Mouse (Mus musculus): ENCODE data around the gene Ppdpf. TPM values are rescaled to one million over a fixed set of nuclear protein-coding genes. Genes with fewer than 3 reads are reported as not detected.

The Ppdpf gene
- polyA plus RNA-seq, 1 experiment = 219 TPM

- WGBS = 54% methylated on average over 4 of the region's 4 CpGs
- no peak overlapping the region for H3K27ac ChIP-seq (ENCODE audit: control insufficient read depth, insufficient read depth, low read length)
- DNase-seq = no peak
- peaks cover 7% of the 10 kb centered on the region for H3K4me1 ChIP-seq (replicated peaks; ENCODE audit: control insufficient read depth, insufficient read depth, low read length)
- H3K27me3 ChIP-seq (ENCODE audit: control insufficient read depth, insufficient read depth, low read length) = peaks cover 3% of the 10 kb centered on the region; the same call in 1 of the 2 replicates
- no peak for TF ChIP-seq POLR2A (IDR thresholded peaks at IDR 0.05; ENCODE audit: control insufficient read depth, extremely low read depth, insufficient read depth, low read length, poor library complexity)
- no peak for TF ChIP-seq CTCF (IDR thresholded peaks at IDR 0.05; ENCODE audit: borderline replicate concordance, control insufficient read depth, extremely low read depth, insufficient read depth, low read length, poor library complexity)
- H3K4me3 ChIP-seq (ENCODE audit: control insufficient read depth, insufficient read depth, low read length) = no peak overlapping the region
- no peaks in the 10 kb centered on the region for H3K36me3 ChIP-seq (ENCODE audit: control insufficient read depth, insufficient read depth, low read length)
Measured at GRCm38 (mm10) chr2:181146976-181147545, 40.0 kb upstream of the Ppdpf start.

- Histone ChIP-seq H3K27ac (ENCODE audit: control insufficient read depth, insufficient read depth, low read length) (no peak overlapping the region), H3K36me3 (ENCODE audit: control insufficient read depth, insufficient read depth, low read length) (no peaks in the 10 kb centered on the region), H3K27me3 (ENCODE audit: control insufficient read depth, insufficient read depth, low read length) (peaks cover 3% of the 10 kb centered on the region; the same call in 1 of the 2 replicates), H3K4me1 (replicated peaks; ENCODE audit: control insufficient read depth, insufficient read depth, low read length) (peaks cover 7% of the 10 kb centered on the region), H3K4me3 (ENCODE audit: control insufficient read depth, insufficient read depth, low read length) (peak overlapping the region; percentile 30)
- TF ChIP-seq POLR2A (IDR thresholded peaks at IDR 0.05; ENCODE audit: control insufficient read depth, extremely low read depth, insufficient read depth, low read length, poor library complexity) (no peak), CTCF (IDR thresholded peaks at IDR 0.05; ENCODE audit: borderline replicate concordance, control insufficient read depth, extremely low read depth, insufficient read depth, low read length, poor library complexity) (no peak)
- peak; percentile 15 for DNase-seq
- WGBS = 2% methylated on average over 60 of the region's 61 CpGs
Measured at GRCm38 (mm10) chr2:181147546-181148317, 39.3 kb upstream of the Ppdpf start.

GRCm38 (mm10) chr2:181148318-181148955, 38.6 kb upstream of the Ppdpf start:
- TF ChIP-seq CTCF (IDR thresholded peaks at IDR 0.05; ENCODE audit: borderline replicate concordance, control insufficient read depth, extremely low read depth, insufficient read depth, low read length, poor library complexity) (no peak), POLR2A (IDR thresholded peaks at IDR 0.05; ENCODE audit: control insufficient read depth, extremely low read depth, insufficient read depth, low read length, poor library complexity) (no peak)
- Histone ChIP-seq H3K4me3 (ENCODE audit: control insufficient read depth, insufficient read depth, low read length) (peak overlapping the region; percentile 4; the same call in 1 of the 2 replicates), H3K27ac (ENCODE audit: control insufficient read depth, insufficient read depth, low read length) (no peak overlapping the region), H3K4me1 (replicated peaks; ENCODE audit: control insufficient read depth, insufficient read depth, low read length) (peaks cover 7% of the 10 kb centered on the region), H3K36me3 (ENCODE audit: control insufficient read depth, insufficient read depth, low read length) (no peaks in the 10 kb centered on the region), H3K27me3 (ENCODE audit: control insufficient read depth, insufficient read depth, low read length) (peaks cover 3% of the 10 kb centered on the region; the same call in 1 of the 2 replicates)
- DNase-seq = no peak
- 11% methylated on average over 31 of the region's 31 CpGs for WGBS

- H3K36me3 ChIP-seq (ENCODE audit: control insufficient read depth, insufficient read depth, low read length) = no peaks in the 10 kb centered on the region
Measured at GRCm38 (mm10) chr2:181150281-181150680, 36.8 kb upstream of the Ppdpf start.

DNA sequence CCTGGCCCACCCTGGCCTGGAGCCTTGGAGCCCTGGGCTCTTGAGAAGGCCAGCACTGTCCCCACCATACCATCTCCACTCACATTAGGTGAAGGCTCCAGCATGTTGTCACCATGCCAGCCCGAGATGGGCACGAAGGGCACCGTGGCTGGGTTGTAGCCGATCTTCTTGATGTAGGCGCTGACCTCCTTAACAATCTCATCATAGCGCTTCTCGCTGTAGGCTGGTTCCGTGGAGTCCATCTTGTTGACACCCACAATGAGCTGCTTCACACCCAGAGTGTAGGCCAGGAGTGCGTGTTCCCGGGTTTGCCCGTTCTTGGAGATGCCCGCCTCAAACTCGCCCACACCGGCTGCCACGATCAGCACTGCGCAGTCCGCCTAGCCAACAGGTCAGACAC, 34.3 kb upstream of the Ppdpf start:
- no peak overlapping the region for H3K27ac ChIP-seq (ENCODE audit: control insufficient read depth, insufficient read depth, low read length)
- no peaks in the 10 kb centered on the region for H3K36me3 ChIP-seq (ENCODE audit: control insufficient read depth, insufficient read depth, low read length)
- H3K27me3 ChIP-seq (ENCODE audit: control insufficient read depth, insufficient read depth, low read length) = peaks cover 17% of the 10 kb centered on the region; the same call in 1 of the 2 replicates
- 95% methylated on average over 17 of the region's 17 CpGs for WGBS
- no peak for DNase-seq
- H3K4me1 ChIP-seq (replicated peaks; ENCODE audit: control insufficient read depth, insufficient read depth, low read length) = peaks cover 7% of the 10 kb centered on the region
- no peak overlapping the region for H3K4me3 ChIP-seq (ENCODE audit: control insufficient read depth, insufficient read depth, low read length)
- TF ChIP-seq POLR2A (IDR thresholded peaks at IDR 0.05; ENCODE audit: control insufficient read depth, extremely low read depth, insufficient read depth, low read length, poor library complexity) (no peak), CTCF (IDR thresholded peaks at IDR 0.05; ENCODE audit: borderline replicate concordance, control insufficient read depth, extremely low read depth, insufficient read depth, low read length, poor library complexity) (no peak)

More at GRCm38 (mm10) chr2:181150281-181150680, 36.8 kb upstream of the Ppdpf start:
- TF ChIP-seq POLR2A (IDR thresholded peaks at IDR 0.05; ENCODE audit: control insufficient read depth, extremely low read depth, insufficient read depth, low read length, poor library complexity) (no peak), CTCF (IDR thresholded peaks at IDR 0.05; ENCODE audit: borderline replicate concordance, control insufficient read depth, extremely low read depth, insufficient read depth, low read length, poor library complexity) (no peak)
- H3K4me3 ChIP-seq (ENCODE audit: control insufficient read depth, insufficient read depth, low read length) = no peak overlapping the region
- WGBS = 73% methylated on average over 6 of the region's 6 CpGs
- H3K27ac ChIP-seq (ENCODE audit: control insufficient read depth, insufficient read depth, low read length) = no peak overlapping the region
- no peak for DNase-seq
- peaks cover 7% of the 10 kb centered on the region for H3K4me1 ChIP-seq (replicated peaks; ENCODE audit: control insufficient read depth, insufficient read depth, low read length)
- peaks cover 3% of the 10 kb centered on the region; the same call in 1 of the 2 replicates for H3K27me3 ChIP-seq (ENCODE audit: control insufficient read depth, insufficient read depth, low read length)

GRCm38 (mm10) chr2:181153131-181153530, 33.9 kb upstream of the Ppdpf start:
- no peak for DNase-seq
- H3K4me1 ChIP-seq (replicated peaks; ENCODE audit: control insufficient read depth, insufficient read depth, low read length) = peaks cover 6% of the 10 kb centered on the region
- WGBS = 83% methylated on average over 1 of the region's 1 CpGs
- H3K4me3 ChIP-seq (ENCODE audit: control insufficient read depth, insufficient read depth, low read length) = no peak overlapping the region
- H3K36me3 ChIP-seq (ENCODE audit: control insufficient read depth, insufficient read depth, low read length) = no peaks in the 10 kb centered on the region
- H3K27me3 ChIP-seq (ENCODE audit: control insufficient read depth, insufficient read depth, low read length) = peaks cover 17% of the 10 kb centered on the region; the same call in 1 of the 2 replicates
- TF ChIP-seq CTCF (IDR thresholded peaks at IDR 0.05; ENCODE audit: borderline replicate concordance, control insufficient read depth, extremely low read depth, insufficient read depth, low read length, poor library complexity) (no peak), POLR2A (IDR thresholded peaks at IDR 0.05; ENCODE audit: control insufficient read depth, extremely low read depth, insufficient read depth, low read length, poor library complexity) (no peak)
- no peak overlapping the region for H3K27ac ChIP-seq (ENCODE audit: control insufficient read depth, insufficient read depth, low read length)
